Mouse (Mus musculus) embryo, embryonic 11.5 days (tissue): ENCODE results near the gene Gorab.

Source experiments
- DNase-seq: peaks from one replicate; pipeline ENCODE4 v3.0.0-alpha.2; 2012; ENCODE audit warnings: low read depth, low spot score

Gorab gene

GRCm38 (mm10) chr1:163357733-163358132, 45.7 kb downstream of the Gorab start:
- no peak for DNase-seq

- no peak for DNase-seq
Measured at GRCm38 (mm10) chr1:163356167-163356566, 47.3 kb downstream of the Gorab start.

GRCm38 (mm10) chr1:163355626-163356156, 47.8 kb downstream of the Gorab start:
- DNase-seq = no peak

GRCm38 (mm10) chr1:163350988-163351387, 52.5 kb downstream of the Gorab start:
- no peak for DNase-seq

GRCm38 (mm10) chr1:163345541-163345940, 57.9 kb downstream of the Gorab start:
- DNase-seq = no peak

- no peak for DNase-seq
Measured at GRCm38 (mm10) chr1:163344931-163345330, 58.5 kb downstream of the Gorab start.

GRCm38 (mm10) chr1:163339219-163339561, 64.3 kb downstream of the Gorab start:
- DNase-seq = no peak

GRCm38 (mm10) chr1:163338525-163339218, 64.8 kb downstream of the Gorab start:
- no peak for DNase-seq

GRCm38 (mm10) chr1:163337821-163338220, 65.6 kb downstream of the Gorab start:
- DNase-seq = no peak
